Comparison of ENCODE assay signal across 8 mouse cellular contexts in the genomic region with DNA sequence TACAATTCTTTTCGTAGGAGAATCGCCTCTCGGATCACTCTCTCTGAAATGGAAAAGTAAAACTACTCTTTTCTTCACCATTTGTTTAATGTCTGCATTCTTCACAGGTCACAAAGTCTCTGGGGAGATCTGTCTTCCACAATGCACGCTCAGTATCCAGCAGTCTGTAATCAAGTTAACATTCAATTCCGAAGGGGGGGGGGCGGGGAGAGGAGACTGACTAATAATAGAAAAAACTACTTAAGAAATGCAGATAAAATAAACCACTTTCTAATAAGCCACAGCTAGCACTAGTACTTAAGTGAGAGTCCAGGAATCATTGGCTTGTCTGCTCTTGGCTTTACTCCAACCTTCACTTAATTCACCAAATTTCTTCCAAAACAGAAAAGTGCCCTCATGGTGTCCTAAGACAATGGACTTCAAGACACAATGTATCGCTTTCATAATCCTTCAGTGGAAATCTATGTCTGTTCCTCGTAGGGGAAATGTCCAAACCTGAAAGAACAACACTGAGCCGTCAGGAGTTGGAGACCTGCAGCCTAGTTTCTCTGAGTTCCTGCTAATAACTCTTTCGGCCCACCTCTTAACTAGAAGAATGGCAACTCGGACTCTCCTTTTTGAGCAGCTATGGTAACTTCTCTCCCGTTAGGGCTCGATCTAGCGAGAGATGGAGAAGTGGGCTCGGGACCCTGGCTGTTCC. TPM values are rescaled to one million over a fixed set of nuclear protein-coding genes. Genes with fewer than 3 reads are reported as not detected.
DNase-seq lines count a peak whose midpoint lies in the region; ATAC-seq and TF ChIP-seq lines count a peak whose summit lies in the region.

No protein-coding gene starts in this region.

- no peak for TF ChIP-seq CTCF in kidney, postnatal 0 days (IDR thresholded peaks at IDR 0.05; ENCODE audit: low read depth)
- no peak for TF ChIP-seq CTCF in bone marrow macrophage, adult 2 months (IDR thresholded peaks at IDR 0.05; ENCODE audit: low read depth, low read length)

- peak overlapping the region; percentile 96 for H3K9ac ChIP-seq in kidney, postnatal 0 days (ENCODE audit: low read depth, low read length)
- peak overlapping the region; percentile 78 for H3K9ac ChIP-seq in hindbrain, embryonic 12.5 days
- peak overlapping the region; percentile 85 for H3K9ac ChIP-seq in midbrain, embryonic 11.5 days (ENCODE audit: low read length)

- 14% methylated on average over 15 of the region's 15 CpGs for WGBS in kidney, postnatal 0 days
- WGBS in hindbrain, embryonic 12.5 days, result 17% methylated on average over 15 of the region's 15 CpGs
- 14% methylated on average over 15 of the region's 15 CpGs for WGBS in midbrain, embryonic 11.5 days

- peak; percentile 49 for DNase-seq in kidney, postnatal 0 days (ENCODE audit: low spot score)
- no peak for DNase-seq in kidney, adult 11 months
- peak; percentile 84 for DNase-seq in midbrain, embryonic 11.5 days (ENCODE audit: low spot score, missing footprints)
- DNase-seq in urinary bladder, postnatal 4 days (ENCODE audit: low spot score in 2 of 2), result no peak
- no peak for DNase-seq in adrenal gland, adult 18-20 months (ENCODE audit: low spot score in 2 of 2)
- no peak for DNase-seq in Muller cell, postnatal 12 days (ENCODE audit: inconsistent ontology term)

- no peak for TF ChIP-seq POLR2A in bone marrow macrophage, adult 2 months (IDR thresholded peaks at IDR 0.05; ENCODE audit: borderline replicate concordance, low read depth, low read length)

- H3K36me3 ChIP-seq in kidney, postnatal 0 days (ENCODE audit: insufficient read depth, low read length), result no peaks in the 10 kb centered on the region
- no peaks in the 10 kb centered on the region for H3K36me3 ChIP-seq in hindbrain, embryonic 12.5 days
- peaks cover 2% of the 10 kb centered on the region; the same call in 1 of the 2 replicates for H3K36me3 ChIP-seq in midbrain, embryonic 11.5 days (ENCODE audit: control insufficient read depth, insufficient read depth, low read length)

- H3K27ac ChIP-seq in kidney, postnatal 0 days, result peak overlapping the region; percentile 98
- peak overlapping the region; percentile 86 for H3K27ac ChIP-seq in bone marrow macrophage, adult 2 months (ENCODE audit: insufficient read depth, low read depth, low read length)
- H3K27ac ChIP-seq in hindbrain, embryonic 12.5 days, result peak overlapping the region; percentile 94
- H3K27ac ChIP-seq in midbrain, embryonic 11.5 days (ENCODE audit: low read depth, low read length), result peak overlapping the region; percentile 79

- H3K4me3 ChIP-seq in kidney, postnatal 0 days (replicated peaks; ENCODE audit: low read depth, low read length), result peak overlapping the region; percentile 92
- peak overlapping the region; percentile 81 for H3K4me3 ChIP-seq in bone marrow macrophage, adult 2 months (ENCODE audit: insufficient read depth, low read length)
- H3K4me3 ChIP-seq in hindbrain, embryonic 12.5 days, result peak overlapping the region; percentile 66
- H3K4me3 ChIP-seq in midbrain, embryonic 11.5 days (ENCODE audit: low read depth, low read length), result peak overlapping the region; percentile 66

- 0 out of 2 replicates have a peak, but pooled peaks cover 9% of the 10 kb centered on the region for H3K4me1 ChIP-seq in kidney, postnatal 0 days (replicated peaks; ENCODE audit: insufficient read depth, low read length)
- H3K4me1 ChIP-seq in bone marrow macrophage, adult 2 months (ENCODE audit: control insufficient read depth, insufficient read depth, low read length), result peaks cover 44% of the 10 kb centered on the region
- peaks cover 10% of the 10 kb centered on the region for H3K4me1 ChIP-seq in hindbrain, embryonic 12.5 days
- H3K4me1 ChIP-seq in midbrain, embryonic 11.5 days (ENCODE audit: control insufficient read depth, insufficient read depth, low read length), result peaks cover 14% of the 10 kb centered on the region

- no peaks in the 10 kb centered on the region for H3K27me3 ChIP-seq in kidney, postnatal 0 days (ENCODE audit: insufficient read depth, low read length)
- no peaks in the 10 kb centered on the region for H3K27me3 ChIP-seq in hindbrain, embryonic 12.5 days
- H3K27me3 ChIP-seq in midbrain, embryonic 11.5 days (ENCODE audit: control insufficient read depth, insufficient read depth, low read length), result no peaks in the 10 kb centered on the region

- H3K4me2 ChIP-seq in kidney, postnatal 0 days (ENCODE audit: low read length), result peak overlapping the region; percentile 80
- H3K4me2 ChIP-seq in hindbrain, embryonic 12.5 days (replicated peaks), result peak overlapping the region; percentile 54
- H3K4me2 ChIP-seq in midbrain, embryonic 11.5 days, result peak overlapping the region; percentile 65

- no peak for ATAC-seq in kidney, postnatal 0 days (replicated peaks; ENCODE audit: low FRiP score, low read depth)
- ATAC-seq in hindbrain, embryonic 12.5 days (ENCODE audit: low FRiP score), result no peak; the same call in none of the 2 replicates
- ATAC-seq in midbrain, embryonic 11.5 days (ENCODE audit: low FRiP score), result 0 out of 2 replicates have a peak, but pooled peaks have one; percentile 0

- no peaks in the 10 kb centered on the region for H3K9me3 ChIP-seq in kidney, postnatal 0 days (replicated peaks; ENCODE audit: low read length)
- H3K9me3 ChIP-seq in hindbrain, embryonic 12.5 days (replicated peaks), result no peaks in the 10 kb centered on the region
- no peaks in the 10 kb centered on the region for H3K9me3 ChIP-seq in midbrain, embryonic 11.5 days (ENCODE audit: control insufficient read depth, low read length)

RNA-seq across cellular contexts. Expression of gene Tmem168, which starts 0.8 kb away (rescaled TPM):
- 33.1 and 36.5 TPM in 2 replicates for polyA plus RNA-seq in kidney, postnatal 0 days (2015; fragmentation: Nextera tagmentation; extraction: Ambion mirVana)
- 42.9 and 44.0 TPM in 2 replicates for polyA plus RNA-seq in bone marrow macrophage, adult 2 months (2012; ENCODE audit: insufficient read depth, insufficient read length, missing spikeins)
- 34.0 and 39.4 TPM in 2 replicates for polyA plus RNA-seq in hindbrain, embryonic 12.5 days (2016; fragmentation: Nextera tagmentation; extraction: Ambion mirVana)
- 37.2 and 40.4 TPM in 2 replicates for polyA plus RNA-seq in midbrain, embryonic 11.5 days (2014; fragmentation: Nextera tagmentation; extraction: Ambion mirVana)
- 10 to 100 TPM; 22.1 to 27.5 TPM for total RNA-seq in adrenal gland, adult 18-20 months (2021)

Comparison
In these comparisons a context has a peak if more than half of its experiments do, and no peak if none do; other contexts are left out.
1. DNase-seq: peak in kidney, postnatal 0 days (single experiment) and midbrain, embryonic 11.5 days (single experiment); none in kidney, adult 11 months (single experiment), urinary bladder, postnatal 4 days (0 of 2), adrenal gland, adult 18-20 months (0 of 2) and Muller cell, postnatal 12 days (single experiment).
2. Peak in every context shown above with its lines, with median percentiles within 50 percentile points of each other: H3K27ac ChIP-seq, H3K4me2 ChIP-seq, H3K4me3 ChIP-seq and H3K9ac ChIP-seq.